Mouse (Mus musculus) heart, adult 2 months (tissue): Measurements from ENCODE around the gene P3h2.

ENCODE experiments used
- CTCF ChIP-seq: fragments of 200-600 bp; IDR thresholded peaks from 2 replicates; pipeline ENCODE4 v1.8.1; 2022; ENCODE audit warnings: antibody characterized with exemption, mild to moderate bottlenecking, moderate library complexity
- EP300 ChIP-seq: fragments of 200-500 bp; IDR thresholded peaks from 2 replicates; pipeline ENCODE4 v1.6.1; 2011; ENCODE audit warnings: low read depth, low read length, control low read depth; ENCODE audit not compliant: insufficient read depth

DNA sequence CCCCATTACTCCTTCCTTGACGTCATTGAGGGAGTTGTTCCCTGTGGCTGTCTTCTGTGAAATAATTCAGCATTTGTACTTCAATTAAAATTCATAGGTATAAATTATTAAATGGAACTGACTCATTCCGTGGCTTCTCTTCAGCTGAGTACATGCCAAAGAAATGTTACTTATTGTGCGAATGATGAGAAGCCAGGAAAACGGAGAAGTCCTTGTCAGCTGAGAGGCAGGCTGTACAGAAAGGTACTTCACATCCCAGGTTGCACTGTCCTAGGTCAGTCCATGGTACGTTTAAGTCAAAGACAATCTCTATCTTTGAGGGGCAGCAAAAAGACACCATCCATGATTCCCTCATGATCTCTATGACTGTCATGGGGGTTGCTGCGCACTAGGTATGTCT is 148.8 kb downstream of the P3h2 start:
- TF ChIP-seq CTCF (no peak), EP300 (no peak)
